Mouse (Mus musculus) T-helper 2 cell (primary cell): Measurements from ENCODE around the gene Olfr788.

Experiments
- in situ Hi-C: fragments of 300-600 bp; cut with MboI, MseI; formaldehyde crosslinking; loops from one replicate; pipeline ENCODE4 v1.15.1; 2025; ENCODE audit warnings: high pct_unique_total_duplicates

The Olfr788 gene

DNA sequence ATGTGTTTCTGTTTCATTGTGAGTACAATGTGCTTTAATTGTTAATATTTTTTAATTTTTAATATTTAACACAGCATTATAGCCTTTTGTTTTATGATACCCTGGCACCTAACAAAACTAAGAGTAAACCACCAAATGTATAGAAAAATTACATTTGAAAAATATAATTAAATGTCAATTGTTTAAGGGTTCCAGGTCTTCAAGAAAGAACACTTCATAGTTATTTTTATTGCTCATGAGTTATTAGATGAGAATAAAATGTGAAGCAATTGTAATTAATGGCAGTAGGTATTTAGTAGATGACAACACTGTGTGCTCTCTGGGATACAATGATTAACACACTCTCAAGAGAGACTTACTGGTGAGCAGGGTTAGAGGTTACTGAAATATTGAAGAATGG is at the start of gene Olfr788:
Gene Olfr788 (plus strand): TSS at position 301 of the 400 bp plus-strand sequence.
- in situ Hi-C loops: no loop called here

DNA sequence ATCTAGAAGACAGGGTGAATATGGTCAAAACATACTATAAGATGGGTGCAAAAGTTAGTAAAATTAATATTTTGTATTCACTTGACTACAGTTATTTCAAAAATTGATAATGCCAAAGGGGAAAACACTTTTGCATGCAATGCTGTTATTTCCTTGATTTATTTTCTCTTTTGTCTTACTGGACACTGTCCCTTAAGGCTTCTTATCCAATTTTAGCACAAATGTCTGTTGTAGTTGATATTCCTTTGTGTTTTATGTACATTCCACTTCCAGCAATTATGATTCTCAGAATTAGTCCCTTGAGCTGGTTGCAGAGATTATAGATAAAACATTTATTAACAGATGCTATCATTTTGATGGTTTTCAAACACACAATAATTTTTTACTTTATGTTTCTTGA is 43.8 kb upstream of the Olfr788 start, which contains the start of gene Olfr786:
Gene Olfr786 (plus strand): TSS at position 301 of the 400 bp plus-strand sequence.
- in situ Hi-C loops: no loop called here

GRCm38 (mm10) chr10:129461562-129461961 is 9.2 kb upstream of the Olfr788 start, which contains the start of gene Olfr787:
Olfr787 (plus strand) TSS chr10:129461862.
- in situ Hi-C loops: no loop called here

DNA sequence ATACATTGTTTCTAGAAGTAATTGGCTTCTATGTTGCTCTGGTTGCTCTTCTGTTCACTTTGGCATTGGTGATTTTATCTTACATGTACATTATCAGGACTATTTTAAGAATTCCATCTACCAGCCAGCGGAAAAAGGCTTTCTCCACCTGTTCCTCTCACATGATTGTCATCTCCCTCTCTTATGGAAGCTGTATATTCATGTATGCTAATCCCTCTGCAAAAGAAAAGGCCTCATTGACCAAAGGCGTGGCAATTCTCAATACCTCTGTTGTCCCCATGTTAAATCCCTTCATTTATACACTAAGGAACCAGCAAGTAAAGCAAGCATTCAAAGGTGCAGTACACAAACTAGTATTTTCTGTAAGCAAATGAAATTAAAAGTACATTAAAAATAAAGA is 2.5 kb downstream of the Olfr788 start:
- in situ Hi-C loops: no loop called here

DNA sequence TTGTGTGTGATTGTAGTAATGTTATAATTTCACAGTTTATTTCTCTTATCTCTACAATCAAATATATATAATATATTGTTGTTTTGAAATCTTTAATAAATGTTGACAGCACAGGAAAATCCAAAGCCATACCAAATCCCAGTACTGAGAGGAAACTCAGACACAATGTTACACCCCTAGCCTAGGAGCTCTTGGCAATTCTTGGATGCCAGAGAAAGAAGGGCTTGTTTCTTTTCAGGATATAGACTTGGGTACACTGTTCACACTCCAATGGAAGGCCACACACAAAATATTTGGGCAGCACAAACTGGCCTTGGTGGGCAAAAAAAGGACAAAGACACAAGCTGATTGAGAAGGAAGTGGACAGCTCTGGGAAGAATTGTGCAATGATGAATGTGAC is 2.9 kb downstream of the Olfr788 start:
- in situ Hi-C loops: no loop called here

GRCm38 (mm10) chr10:129484452-129484851 is 13.7 kb downstream of the Olfr788 start, which contains the start of gene Olfr789:
Olfr789 (plus strand) TSS chr10:129484752.
- in situ Hi-C loops: no loop called here

DNA sequence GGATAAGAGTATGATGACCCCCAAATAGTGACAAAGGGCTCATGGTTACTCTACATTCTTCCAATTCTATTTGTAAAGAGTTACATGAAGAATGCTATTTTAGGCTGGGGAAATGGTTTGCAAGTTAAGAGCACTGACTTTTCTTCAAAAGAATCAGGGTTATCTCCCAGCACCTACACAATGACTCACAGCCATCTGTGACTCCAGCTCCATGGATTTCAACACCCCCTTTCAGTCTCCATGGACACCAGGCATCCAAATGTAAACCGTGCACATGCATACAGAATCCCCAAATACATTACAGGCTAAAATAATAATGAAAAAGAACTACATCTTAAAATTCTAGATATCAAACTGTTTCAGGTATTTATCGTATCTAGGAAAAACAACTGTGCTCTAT is 19.3 kb downstream of the Olfr788 start:
- in situ Hi-C loops: no loop called here

DNA sequence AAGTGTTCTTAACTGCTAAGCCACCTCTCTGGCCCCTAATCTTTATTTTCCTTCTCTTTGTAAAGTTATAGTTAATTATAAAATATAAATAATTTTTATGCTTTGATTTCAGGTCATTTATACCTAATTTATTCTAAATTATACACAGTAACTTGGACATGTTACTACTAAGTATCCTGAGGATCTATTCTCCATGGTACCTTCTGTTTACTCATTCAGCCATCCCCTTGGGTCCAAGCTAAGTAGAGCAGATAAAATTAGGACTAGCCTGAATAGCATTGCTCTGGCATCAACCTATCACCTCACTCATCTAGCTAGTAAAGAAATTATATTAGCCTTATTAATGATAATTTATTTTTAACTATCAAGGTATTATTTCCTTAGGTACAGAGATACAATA is 27.4 kb downstream of the Olfr788 start, which contains the start of gene Olfr790:
Gene Olfr790 (plus strand): TSS at position 301 of the 400 bp plus-strand sequence.
- in situ Hi-C loops: no loop called here

- in situ Hi-C loops: no loop called here
Measured at GRCm38 (mm10) chr10:129521492-129521891, 50.7 kb downstream of the Olfr788 start, which contains the start of gene Olfr791. Olfr791 (plus strand) TSS chr10:129521792.
